Mouse (Mus musculus): ENCODE data around the gene Acsl5.

DNA sequence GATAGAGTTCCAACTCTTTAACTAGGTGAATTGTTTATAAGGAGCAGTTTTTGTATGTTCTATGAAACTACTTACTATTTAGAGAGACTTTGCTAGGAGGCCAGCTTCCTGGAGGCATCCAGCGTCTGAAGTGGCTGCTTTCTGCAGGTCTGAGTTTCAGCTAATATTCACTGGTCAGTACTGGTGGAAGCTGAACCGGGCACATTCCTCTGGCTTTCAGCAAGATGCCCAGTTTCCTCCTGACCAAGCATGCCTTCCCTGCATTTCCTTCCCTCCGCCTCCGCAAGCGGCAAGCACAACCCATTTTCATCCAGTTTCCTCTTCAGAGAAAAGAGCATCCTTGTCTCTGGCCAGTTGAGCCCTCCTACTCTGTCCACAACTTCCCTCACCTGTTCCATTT is 17.3 kb downstream of the Acsl5 start:
- TF ChIP-seq POLR2A (IDR thresholded peaks at IDR 0.05; ENCODE audit: insufficient read depth, low read depth, low read length), result no peak
- TF ChIP-seq CTCF (IDR thresholded peaks at IDR 0.05; ENCODE audit: insufficient read depth, low read depth, low read length), result no peak
